Mouse (Mus musculus) lung, postnatal 4 days (tissue): ENCODE data around the gene Ap4b1.
A peak's percentile ranks its signal among the peaks of the same experiment; 100 is the strongest.
"Not testable (repeated sequence)": the region's sequence is repeated elsewhere in the genome, so short reads cannot be mapped to it uniquely, and the experiment has no call there.

Experiments
- DNase-seq, 2 experiments: peaks; one replicate each; pipeline ENCODE4 v3.0.0; 2021

Gene Ap4b1

DNA sequence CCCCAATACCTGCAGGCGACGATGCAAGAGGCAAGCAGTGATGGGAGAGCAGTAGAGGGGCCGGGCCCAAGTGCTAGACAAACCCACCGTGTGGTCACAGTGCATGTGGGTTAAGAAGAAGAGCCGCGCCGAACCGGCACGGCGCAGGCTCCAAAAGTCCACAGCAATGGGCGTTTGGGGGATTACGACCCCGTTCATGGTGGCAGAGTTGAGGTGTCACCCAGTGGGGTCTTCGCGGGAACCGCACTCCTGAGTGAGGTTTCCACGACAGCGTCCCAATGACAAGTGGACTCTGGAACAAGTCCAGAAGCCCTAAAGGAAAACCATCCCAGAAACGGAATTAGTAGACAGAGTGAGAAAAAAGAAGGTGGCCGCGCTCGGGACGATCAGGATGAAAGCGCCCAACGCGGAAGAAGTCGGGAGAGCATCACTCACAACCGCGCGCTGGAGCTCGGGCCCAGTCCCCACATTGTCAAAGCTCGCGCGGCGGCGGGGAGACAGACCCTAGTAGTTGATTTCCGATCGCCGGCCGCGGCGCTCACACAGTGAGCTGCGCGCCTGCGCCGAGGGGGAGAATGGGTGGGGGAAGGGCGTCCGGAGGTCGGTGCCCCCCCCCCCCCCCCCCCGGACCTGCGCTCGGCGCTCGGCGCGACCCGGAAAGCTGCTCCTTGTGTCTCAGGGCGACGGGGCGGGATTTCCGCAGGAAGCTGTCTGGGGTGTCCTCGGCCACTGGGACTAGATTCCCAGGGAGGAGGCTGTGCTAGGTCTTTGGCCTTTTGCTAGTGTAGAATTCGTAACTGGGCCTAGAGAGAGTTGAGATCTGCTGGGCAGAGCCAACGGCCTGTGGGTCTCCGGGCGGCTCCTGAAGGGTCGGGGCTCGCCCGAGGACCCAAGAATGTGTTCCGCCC is at the start of gene Ap4b1, which contains the start of the genes Dclre1b and Gm43064:
Ap4b1 (plus strand) TSS at position 630 of the 908 bp plus-strand sequence.
Dclre1b (minus strand) TSS at position 554 of the 908 bp plus-strand sequence.
Gm43064 (plus strand) TSS at position 683 of the 908 bp plus-strand sequence.
- peak; percentile 93 to 95 for DNase-seq

GRCm38 (mm10) chr3:103766789-103767188 is 42.5 kb upstream of the Ap4b1 start:
- DNase-seq, result no peak

DNA sequence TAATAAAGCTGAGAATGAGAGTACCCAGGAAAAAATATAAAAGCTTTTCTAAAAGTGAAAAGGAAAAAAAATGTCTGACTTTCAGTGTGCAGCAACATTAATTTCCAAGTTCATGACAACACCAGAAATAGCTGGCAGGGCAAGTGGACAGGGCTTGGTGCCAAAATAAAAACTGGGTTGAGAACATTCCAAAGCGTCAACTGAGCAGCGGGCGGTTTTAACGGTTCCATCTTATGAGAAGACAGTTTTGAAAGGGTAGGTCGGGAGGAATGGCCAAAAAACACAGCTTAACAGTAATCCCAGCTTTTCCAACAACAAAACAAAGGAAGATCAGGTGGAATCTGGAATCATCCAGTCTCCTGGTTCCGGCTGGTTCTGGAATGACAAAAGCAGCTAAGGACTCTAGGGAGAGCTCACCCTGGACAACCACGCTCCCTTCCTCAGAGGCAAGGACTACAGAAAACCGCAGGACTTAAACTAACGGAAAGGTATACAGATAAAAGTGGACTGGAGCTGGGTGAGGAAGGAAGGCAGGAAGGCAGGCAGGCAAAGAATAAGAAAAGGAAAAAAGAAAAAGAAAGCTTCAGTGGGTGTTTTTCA is 37.7 kb upstream of the Ap4b1 start:
- DNase-seq, result peak; percentile 80 to 81

- no peak for DNase-seq
Measured at GRCm38 (mm10) chr3:103772846-103773245, 36.5 kb upstream of the Ap4b1 start.

DNA sequence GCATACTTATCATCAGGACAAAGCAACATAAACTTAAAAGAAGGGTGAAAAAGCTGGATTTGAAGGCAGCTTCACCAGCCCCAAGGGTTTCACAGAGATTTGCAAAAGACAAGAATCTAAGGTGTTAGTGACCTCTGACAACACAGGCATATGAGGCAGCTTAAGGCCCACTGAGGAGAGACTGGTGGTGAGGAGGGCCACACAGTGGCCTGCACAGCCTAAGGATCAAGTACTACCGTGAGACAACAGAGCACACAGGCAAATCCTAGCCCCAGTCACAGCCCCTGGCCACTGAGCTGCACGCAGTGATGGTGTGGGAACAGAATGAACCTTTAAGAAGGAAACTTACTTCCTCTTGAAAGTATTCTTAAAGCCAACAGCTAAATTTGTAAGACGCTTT is 35.8 kb upstream of the Ap4b1 start:
- DNase-seq, result no peak

GRCm38 (mm10) chr3:103774009-103774408 is 35.3 kb upstream of the Ap4b1 start:
- DNase-seq, result no peak

- no peak for DNase-seq
Measured at GRCm38 (mm10) chr3:103777940-103778339, 31.4 kb upstream of the Ap4b1 start.

DNA sequence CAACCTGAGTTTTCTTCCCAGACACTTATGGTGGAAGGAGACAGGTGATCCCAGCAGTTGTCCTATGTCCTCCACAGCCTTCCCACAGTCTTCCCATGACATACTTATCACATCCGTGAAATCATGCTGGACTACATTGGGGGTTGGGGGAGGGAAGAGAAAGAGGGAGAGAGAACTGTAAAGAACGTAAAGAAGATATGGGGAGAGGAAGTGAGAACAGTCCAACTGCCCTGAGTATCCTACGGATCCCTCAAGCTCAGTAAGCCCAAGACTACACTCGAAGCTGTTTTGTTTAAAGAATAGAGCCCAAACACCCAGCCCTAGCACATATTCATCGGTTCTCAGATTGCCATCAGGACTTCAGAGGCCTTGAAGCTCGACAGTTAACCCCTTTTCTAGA is 30.7 kb upstream of the Ap4b1 start:
- no peak for DNase-seq

DNA sequence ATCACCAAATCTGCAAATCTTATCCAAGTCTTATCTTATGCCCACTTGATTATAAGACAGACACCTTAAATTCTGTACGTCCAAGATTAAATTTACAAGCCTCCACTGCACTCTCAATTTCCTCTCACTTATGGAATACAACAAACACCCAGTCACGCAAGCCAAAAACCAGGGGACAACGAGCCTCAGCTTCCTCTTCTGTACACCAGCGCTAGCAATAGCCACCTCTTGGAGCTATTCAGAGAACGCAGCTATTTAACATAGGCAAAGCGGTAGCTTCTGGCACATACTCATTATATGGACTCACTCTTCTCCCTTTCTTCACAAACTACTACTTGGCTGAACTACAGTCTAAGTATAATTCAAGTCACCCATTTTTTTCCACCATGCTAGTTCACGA is 30.1 kb upstream of the Ap4b1 start:
- no peak for DNase-seq

GRCm38 (mm10) chr3:103780271-103780670 is 29.0 kb upstream of the Ap4b1 start:
- DNase-seq, result no peak

- no peak for DNase-seq
Measured at GRCm38 (mm10) chr3:103780777-103781176, 28.5 kb upstream of the Ap4b1 start.

GRCm38 (mm10) chr3:103782844-103783609 is 26.3 kb upstream of the Ap4b1 start:
- DNase-seq, result no peak

GRCm38 (mm10) chr3:103787225-103787624 is 22.1 kb upstream of the Ap4b1 start:
- peak in 1 of 2 experiments; percentile 28 for DNase-seq

DNA sequence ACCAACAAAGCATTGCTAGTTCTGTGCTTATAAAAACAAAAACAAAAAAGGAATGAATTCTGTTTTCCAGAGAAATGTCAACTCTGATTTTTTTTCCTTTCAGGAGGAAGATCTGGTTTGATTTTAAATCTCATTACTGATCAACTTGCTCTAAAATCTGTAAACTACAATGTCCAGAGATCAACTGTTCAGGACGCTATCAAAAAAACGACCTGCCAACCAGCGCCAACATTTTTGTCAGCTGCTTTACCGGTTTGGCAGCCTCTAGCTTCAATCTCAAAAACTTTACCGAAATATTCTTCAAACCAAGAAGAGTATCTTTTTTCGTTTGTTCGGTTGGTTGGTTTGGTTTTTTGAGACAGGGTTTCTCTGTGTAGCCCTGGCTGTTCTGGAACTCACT is 20.2 kb upstream of the Ap4b1 start:
- DNase-seq, result no peak

DNA sequence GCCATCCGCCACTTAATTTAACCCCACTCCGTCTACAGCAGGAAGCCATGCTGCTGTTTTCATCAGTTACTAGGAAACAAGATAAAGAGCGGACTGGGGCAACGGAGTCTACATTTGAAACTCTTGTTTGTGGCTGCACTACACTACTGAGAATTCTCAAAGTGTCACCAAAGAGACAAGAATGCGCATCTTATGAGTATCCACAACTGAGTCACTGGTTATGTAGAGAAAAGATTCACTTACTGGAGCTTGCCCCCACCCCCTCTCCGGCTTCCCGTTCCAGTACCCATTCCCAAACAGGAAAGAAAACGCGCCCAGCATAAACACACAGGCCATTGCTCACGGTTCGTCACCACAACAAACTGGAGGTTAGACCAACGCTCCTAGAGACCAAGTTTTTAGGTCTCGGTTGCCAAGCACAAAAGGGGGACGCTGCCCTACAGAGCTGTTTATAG is 19.4 kb upstream of the Ap4b1 start:
- peak; percentile 70 to 75 for DNase-seq

DNA sequence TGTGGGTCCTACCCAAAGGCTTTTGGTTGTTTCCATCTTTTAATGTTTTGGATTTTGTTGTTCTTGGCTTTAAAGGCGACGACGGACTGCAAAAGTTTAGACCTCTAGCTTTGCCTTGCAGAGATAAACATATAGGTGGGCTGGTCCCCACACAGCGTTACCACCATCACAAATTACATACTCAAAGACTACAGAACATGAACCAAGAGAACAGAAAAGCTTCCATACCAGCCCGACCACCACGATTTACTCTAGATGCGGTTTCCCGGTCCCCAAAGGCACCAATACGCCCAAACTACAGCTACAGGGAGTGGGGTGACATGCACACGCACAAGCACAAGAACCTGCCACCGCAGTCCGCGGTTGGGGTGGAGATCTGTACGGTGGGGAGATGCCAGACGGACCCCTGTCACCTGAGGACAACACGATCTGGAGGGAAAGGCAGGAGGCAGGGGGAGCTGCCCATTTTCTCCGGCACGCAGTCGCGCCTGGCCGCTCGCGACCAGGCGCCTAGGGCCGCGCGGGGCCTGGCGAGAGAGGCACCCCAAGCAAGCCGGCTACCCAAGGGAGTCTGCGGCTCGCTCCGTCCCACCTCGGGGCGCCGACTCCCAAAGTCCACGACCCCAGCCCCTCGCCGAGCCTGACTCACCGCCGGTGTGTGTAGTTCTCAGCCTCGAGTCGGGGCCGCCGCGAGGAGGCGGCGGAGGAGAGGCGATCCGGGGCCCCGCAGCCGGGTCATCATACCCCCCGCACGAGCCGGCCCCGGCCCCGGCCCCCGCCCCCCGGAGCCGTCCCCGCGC is 18.8 kb upstream of the Ap4b1 start:
- no peak for DNase-seq

DNA sequence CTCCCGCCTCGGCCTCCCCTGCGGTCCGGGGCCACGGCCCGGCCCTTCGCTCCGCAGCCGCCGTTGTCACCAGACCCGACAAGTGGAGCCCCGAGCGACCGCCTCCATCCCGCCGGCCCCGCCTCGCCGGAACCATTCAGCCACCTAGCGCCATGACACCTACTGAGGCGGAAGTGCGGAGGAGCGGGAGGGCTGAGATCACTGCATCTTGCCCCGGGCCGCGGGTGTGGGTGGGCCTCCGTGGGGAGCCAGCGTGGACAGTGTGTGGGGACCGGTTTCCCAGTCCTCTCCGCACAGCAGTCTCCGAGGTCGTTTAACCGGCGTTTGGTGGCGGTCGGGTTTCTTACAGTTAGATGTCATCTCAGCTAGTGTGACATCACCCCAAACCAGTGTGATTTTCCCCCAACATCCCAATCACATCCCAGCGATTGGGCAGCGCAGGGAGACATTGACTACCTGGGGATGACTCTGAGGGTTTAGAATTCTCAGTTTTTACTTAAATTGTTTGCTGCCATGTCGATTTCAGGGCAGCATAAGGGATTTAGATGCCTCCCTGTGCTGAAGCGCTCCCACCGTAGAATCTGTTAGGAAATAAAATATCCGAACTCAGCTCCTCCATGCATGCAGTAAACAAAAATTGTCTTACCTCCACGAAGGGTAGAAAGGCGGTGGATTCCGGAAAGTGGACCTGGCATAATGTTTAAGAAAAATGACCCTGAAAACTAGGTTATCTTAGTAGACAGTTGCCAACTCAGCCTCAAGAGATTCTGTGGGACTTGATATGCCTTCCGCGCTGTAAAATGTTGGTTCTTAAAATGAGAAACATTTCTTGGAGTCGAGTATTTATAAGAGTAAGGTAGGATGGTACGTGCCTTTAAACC is 17.9 kb upstream of the Ap4b1 start, which contains the start of gene Hipk1:
Hipk1 (minus strand) TSS at position 334 of the 881 bp plus-strand sequence.
- DNase-seq, result peak; percentile 96 to 97

GRCm38 (mm10) chr3:103792111-103792406 is 17.3 kb upstream of the Ap4b1 start:
- DNase-seq, result not testable (repeated sequence)

DNA sequence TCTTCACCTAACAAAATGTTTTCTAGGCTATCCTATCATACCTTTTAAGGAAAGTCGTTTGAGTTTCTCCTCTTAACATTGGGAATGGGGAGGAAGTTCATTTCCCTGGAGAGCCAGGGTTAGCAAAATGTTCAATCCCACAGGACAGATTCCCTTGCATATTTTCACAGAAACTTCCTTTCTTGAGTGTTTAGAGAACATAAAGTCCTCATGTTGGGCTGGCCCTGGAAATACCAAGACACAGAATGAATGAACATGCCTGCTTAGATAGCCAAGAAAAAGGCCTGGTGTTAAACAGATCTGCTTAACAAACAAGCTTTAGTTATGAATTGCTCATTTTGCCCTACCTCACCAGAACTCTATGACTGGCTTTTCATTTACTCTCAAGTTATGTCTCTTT is 16.8 kb upstream of the Ap4b1 start:
- DNase-seq, result no peak

DNA sequence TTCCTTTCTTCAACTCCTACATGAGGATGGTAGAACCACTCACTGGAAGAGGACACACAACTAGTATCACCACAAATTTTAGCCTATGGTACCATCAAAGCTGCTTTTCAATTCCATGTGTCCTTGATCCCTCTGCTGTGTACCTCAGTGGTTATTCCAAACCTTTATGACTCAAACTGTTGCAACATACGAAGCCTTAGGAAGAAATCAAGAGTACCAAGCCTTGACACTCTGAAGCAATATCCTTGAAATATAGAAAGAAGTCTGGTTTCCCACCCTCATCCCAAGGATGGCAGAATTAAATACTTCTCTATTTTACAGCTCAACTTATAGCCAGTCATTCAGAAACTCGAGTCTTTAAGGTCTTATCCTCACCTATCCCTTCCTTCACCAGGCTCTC is 12.9 kb upstream of the Ap4b1 start:
- no peak for DNase-seq

- DNase-seq, result no peak
Measured at GRCm38 (mm10) chr3:103799507-103799906, 9.8 kb upstream of the Ap4b1 start.
